Mouse (Mus musculus) midbrain, embryonic 11.5 days (tissue): ENCODE measurements at regions not wholly inside any gene's neighbourhood (a gene's known extent, or its start where the extent isn't known, plus 50 kb on each side); places are given as distances from the start of the nearest gene placed in this dataset.

Experiments
- ATAC-seq: fragments of 200-750 bp; cut with Nextera tagmentation; 2 replicates; pipeline ENCODE4 v1.8.0; 2017; ENCODE audit warnings: moderate TSS enrichment, moderate library complexity; ENCODE audit not compliant: low FRiP score
- DNase-seq: peaks from one replicate; pipeline ENCODE4 v3.0.0; 2015; ENCODE audit warnings: low spot score; ENCODE audit errors: missing footprints
- H3K27ac ChIP-seq: fragments of 300-500 bp; sonication (generic); 2 replicates; pipeline ENCODE4 v1.5.1; 2014; ENCODE audit warnings: low read depth, low read length
- H3K27me3 ChIP-seq: fragments of 300-500 bp; sonication (generic); 2 replicates; pipeline ENCODE4 v1.6.1; 2014; ENCODE audit warnings: mild to moderate bottlenecking, low read length, moderate library complexity, mixed read lengths; ENCODE audit not compliant: control insufficient read depth, insufficient read depth
- H3K36me3 ChIP-seq: fragments of 300-500 bp; sonication (generic); 2 replicates; pipeline ENCODE4 v1.6.1; 2014; ENCODE audit warnings: mild to moderate bottlenecking, low read length, moderate library complexity, mixed read lengths; ENCODE audit not compliant: control insufficient read depth, insufficient read depth
- H3K4me1 ChIP-seq: fragments of 300-500 bp; sonication (generic); 2 replicates; pipeline ENCODE4 v1.6.1; 2014; ENCODE audit warnings: low read length; ENCODE audit not compliant: control insufficient read depth, insufficient read depth
- H3K4me2 ChIP-seq: fragments of 300-500 bp; sonication (generic); 2 replicates; pipeline ENCODE4 v1.6.1; 2014; ENCODE audit warnings: mild to moderate bottlenecking, moderate library complexity
- H3K4me3 ChIP-seq: fragments of 300-500 bp; sonication (generic); 2 replicates; pipeline ENCODE4 v1.5.1; 2014; ENCODE audit warnings: low read depth, low read length
- H3K9ac ChIP-seq: fragments of 300-500 bp; sonication (generic); 2 replicates; pipeline ENCODE4 v1.6.1; 2014; ENCODE audit warnings: low read length
- H3K9me3 ChIP-seq: fragments of 300-500 bp; sonication (generic); 2 replicates; pipeline ENCODE4 v1.6.1; 2016; ENCODE audit warnings: low read length; ENCODE audit not compliant: control insufficient read depth
- WGBS: fragments of 180-500 bp; shearing (Covaris S2); extraction: QIAGEN DNeasy Blood & Tissue Kit; methylation state at CpG from one replicate; pipeline ENCODE4 v1.1.7; 2014; 5-methylcytosine and 5-hydroxymethylcytosine counted together

DNA sequence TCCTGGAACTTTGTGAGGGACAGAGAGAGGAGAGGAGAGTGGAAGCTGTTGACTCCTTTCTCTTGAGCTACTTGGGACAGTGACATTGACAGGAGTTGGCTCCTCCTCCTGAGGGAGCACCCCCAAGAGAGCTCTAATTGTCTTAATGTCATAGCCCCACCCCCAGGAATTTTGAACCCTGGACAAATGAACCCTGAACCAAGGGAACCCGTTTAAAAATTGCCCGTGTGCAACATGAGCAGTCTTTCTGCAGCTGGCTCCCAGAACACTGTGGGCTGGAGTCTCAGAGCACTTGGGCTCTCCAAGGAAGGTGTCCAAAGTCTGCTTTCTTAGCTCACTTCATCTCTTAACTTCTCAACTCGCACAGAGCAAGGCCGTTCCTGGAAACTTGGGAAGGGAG lies 379.6 kb upstream of the Kazn start:
- no peak overlapping the region for H3K27ac ChIP-seq
- H3K4me1 ChIP-seq: peaks cover 16% of the 10 kb centered on the region
- H3K36me3 ChIP-seq: no peaks in the 10 kb centered on the region
- H3K9me3 ChIP-seq: no peaks in the 10 kb centered on the region
- 24% methylated on average over 4 of the region's 4 CpGs for WGBS
- no peak overlapping the region for H3K4me2 ChIP-seq
- DNase-seq (no peak), ATAC-seq (no peak)
- no peak overlapping the region for H3K9ac ChIP-seq
- no peak overlapping the region for H3K4me3 ChIP-seq
- H3K27me3 ChIP-seq: no peaks in the 10 kb centered on the region

DNA sequence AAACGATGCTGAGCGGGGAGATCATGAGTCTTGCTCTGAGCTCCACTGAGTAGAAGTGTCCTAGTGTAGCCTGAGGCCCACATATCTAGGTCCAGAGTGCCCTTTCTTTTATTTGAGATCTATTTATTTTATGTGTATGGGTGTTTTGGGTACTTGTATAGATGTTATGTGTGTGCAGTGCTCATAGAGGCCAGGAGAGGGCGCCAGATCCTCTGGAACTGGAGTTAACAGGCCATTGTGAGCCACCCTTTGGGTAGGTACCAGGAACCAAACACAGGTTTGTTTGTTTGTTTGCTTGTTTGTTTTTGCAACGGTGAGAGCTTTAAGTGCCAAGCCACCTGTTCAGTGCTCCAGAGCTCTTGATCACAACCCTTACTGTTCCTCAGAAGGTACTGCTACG lies 378.5 kb upstream of the Kazn start:
- Histone ChIP-seq H3K27me3 (no peaks in the 10 kb centered on the region), H3K4me2 (no peak overlapping the region), H3K9me3 (no peaks in the 10 kb centered on the region), H3K27ac (no peak overlapping the region), H3K9ac (no peak overlapping the region), H3K36me3 (no peaks in the 10 kb centered on the region), H3K4me3 (no peak overlapping the region), H3K4me1 (peaks cover 16% of the 10 kb centered on the region)
- ATAC-seq (no peak), DNase-seq (no peak)
- WGBS: 65% methylated on average over 5 of the region's 5 CpGs

DNA sequence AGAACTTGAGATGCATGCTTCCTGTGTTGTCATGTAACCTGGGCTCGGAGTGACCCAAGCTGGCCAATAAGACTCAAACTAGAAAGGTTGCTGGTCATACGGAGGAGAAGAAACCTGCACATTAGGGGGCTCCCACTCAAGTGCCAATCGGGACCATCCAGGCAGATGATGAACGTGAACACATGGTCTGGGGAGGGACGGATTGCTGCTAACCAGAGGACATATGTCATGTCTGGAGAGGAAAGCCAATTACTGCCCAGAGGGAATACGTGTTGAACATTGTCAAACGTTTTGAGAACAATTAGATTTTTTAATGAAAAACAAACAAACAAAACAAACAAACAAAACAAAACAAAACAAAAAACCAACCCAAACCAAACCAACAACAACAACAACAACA lies 377.7 kb upstream of the Kazn start:
- Histone ChIP-seq H3K9me3 (no peaks in the 10 kb centered on the region), H3K9ac (no peak overlapping the region), H3K27me3 (no peaks in the 10 kb centered on the region), H3K4me3 (no peak overlapping the region), H3K27ac (no peak overlapping the region), H3K36me3 (no peaks in the 10 kb centered on the region), H3K4me1 (peaks cover 10% of the 10 kb centered on the region), H3K4me2 (no peak overlapping the region)
- 82% methylated on average over 7 of the region's 7 CpGs for WGBS
- ATAC-seq: no peak
- no peak for DNase-seq

DNA sequence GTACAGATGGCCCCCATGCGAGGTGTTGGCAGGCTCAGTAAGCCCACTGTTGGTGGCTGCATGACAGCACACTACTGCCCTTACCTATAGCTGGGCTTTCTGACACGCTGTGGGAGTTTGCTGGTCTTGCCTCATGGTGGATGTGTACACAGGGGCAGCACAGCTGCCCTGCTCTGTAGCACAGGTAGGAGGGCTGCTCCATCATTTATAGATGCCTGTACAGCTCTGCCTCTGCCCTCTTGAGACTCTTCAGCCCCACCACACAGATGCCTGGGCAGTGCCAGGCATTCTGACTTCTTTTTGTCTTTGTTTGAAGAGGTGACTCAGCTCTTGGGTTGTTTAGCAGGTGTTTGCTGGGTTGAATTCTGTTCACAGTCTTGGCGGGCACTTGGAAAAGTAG lies 365.9 kb upstream of the Kazn start:
- Histone ChIP-seq H3K27ac (no peak overlapping the region), H3K9me3 (no peaks in the 10 kb centered on the region), H3K36me3 (no peaks in the 10 kb centered on the region), H3K4me3 (no peak overlapping the region), H3K4me2 (no peak overlapping the region), H3K27me3 (no peaks in the 10 kb centered on the region), H3K4me1 (no peaks in the 10 kb centered on the region), H3K9ac (no peak overlapping the region)
- WGBS: 82% methylated on average over 3 of the region's 3 CpGs
- DNase-seq (no peak), ATAC-seq (no peak)

DNA sequence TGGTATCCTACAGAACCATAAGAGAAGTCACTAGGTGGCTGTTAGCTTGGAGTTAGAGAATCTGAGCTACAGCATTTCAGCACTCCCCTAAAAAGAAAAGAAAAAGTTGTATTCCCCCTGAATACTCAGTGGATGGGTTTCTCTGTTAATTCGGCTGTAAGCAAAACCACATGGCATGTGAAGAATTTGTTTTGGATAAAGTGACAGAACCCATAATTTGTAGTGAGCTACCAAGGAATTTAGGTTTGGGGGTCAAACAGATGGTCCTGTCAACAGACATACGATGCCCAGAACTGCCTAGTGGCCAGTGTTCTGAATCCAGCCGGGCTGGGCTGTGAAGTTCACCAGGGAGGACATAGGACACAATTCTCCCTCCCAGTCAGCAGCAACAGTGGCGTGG lies 358.0 kb upstream of the Kazn start:
- H3K36me3 ChIP-seq: no peaks in the 10 kb centered on the region
- no peak overlapping the region for H3K9ac ChIP-seq
- no peaks in the 10 kb centered on the region for H3K27me3 ChIP-seq
- DNase-seq (no peak), ATAC-seq (no peak)
- H3K27ac ChIP-seq: no peak overlapping the region
- 78% methylated on average over 4 of the region's 4 CpGs for WGBS
- H3K4me1 ChIP-seq: no peaks in the 10 kb centered on the region
- no peak overlapping the region for H3K4me3 ChIP-seq
- H3K9me3 ChIP-seq: no peaks in the 10 kb centered on the region
- H3K4me2 ChIP-seq: no peak overlapping the region

DNA sequence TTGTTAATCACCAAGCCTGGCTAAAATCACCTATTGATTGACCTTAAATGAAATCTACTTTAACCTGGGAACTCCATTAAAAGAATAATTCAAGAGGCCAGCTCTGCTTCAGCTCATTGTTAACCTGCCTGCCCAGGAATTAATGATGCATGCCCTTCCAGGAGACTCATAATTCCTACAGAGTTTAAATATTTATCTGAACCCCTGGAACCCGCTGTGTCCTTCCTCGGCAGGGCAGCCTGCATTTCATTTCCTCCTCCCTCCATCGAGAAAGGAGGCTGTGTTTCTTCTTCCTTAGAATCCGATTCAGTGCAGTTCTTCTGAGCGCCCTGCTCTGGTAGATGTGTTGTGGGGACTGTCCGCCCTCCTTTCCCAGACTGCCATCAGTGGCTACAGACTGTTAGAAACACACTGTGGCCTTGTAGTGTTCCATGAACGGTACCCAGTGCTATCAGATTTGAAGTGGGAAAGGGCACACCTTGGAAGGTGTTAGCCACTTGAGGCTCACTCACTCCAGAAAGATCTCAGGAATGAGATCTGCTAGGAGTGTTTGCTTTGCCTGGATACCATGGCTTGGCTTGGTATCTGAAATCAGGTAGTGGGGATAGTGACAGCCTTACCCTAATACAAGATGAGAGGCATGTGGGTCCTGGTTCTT lies 350.0 kb upstream of the Kazn start:
- Histone ChIP-seq H3K27me3 (no peaks in the 10 kb centered on the region), H3K4me3 (no peak overlapping the region), H3K4me2 (no peak overlapping the region), H3K9me3 (no peaks in the 10 kb centered on the region), H3K36me3 (no peaks in the 10 kb centered on the region), H3K27ac (no peak overlapping the region), H3K4me1 (no peaks in the 10 kb centered on the region), H3K9ac (no peak overlapping the region)
- DNase-seq: no peak
- WGBS: 69% methylated on average over 7 of the region's 7 CpGs
- no peak for ATAC-seq

DNA sequence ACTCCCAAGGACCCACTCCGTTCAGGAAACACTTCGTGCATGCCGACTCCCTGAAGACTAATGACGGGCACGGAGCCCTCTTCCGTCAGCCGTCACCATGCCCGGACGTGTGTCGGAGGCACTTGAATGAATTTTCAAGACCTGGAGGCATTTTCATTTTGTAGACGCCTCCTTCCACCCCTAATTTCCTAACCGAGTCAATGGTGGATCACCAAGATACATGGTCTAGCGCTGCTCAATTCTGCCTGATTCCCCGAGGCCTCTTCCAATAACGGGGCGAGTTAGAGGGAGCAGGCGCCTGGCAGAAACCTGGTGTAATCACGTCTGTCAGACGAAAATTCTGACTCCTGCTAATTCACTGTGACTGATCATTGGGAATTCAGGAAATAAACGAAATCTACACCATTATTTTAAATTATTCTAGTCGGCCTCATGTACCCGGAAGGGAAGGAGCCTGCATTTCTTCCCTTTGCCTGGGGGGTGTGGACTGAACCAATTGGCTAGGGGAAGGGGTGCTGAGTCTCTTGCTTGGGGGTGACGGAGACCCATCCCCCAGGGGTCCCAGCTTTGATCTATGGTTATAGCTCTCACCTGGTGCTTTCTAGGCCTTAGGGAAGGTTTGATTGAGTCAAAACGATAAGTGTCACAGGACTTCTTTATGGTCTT lies 349.4 kb upstream of the Kazn start:
- Histone ChIP-seq H3K27ac (no peak overlapping the region), H3K9ac (no peak overlapping the region), H3K4me3 (no peak overlapping the region), H3K4me2 (no peak overlapping the region), H3K9me3 (no peaks in the 10 kb centered on the region), H3K36me3 (no peaks in the 10 kb centered on the region), H3K27me3 (no peaks in the 10 kb centered on the region), H3K4me1 (no peaks in the 10 kb centered on the region)
- DNase-seq: no peak
- ATAC-seq: no peak
- 76% methylated on average over 24 of the region's 24 CpGs for WGBS

DNA sequence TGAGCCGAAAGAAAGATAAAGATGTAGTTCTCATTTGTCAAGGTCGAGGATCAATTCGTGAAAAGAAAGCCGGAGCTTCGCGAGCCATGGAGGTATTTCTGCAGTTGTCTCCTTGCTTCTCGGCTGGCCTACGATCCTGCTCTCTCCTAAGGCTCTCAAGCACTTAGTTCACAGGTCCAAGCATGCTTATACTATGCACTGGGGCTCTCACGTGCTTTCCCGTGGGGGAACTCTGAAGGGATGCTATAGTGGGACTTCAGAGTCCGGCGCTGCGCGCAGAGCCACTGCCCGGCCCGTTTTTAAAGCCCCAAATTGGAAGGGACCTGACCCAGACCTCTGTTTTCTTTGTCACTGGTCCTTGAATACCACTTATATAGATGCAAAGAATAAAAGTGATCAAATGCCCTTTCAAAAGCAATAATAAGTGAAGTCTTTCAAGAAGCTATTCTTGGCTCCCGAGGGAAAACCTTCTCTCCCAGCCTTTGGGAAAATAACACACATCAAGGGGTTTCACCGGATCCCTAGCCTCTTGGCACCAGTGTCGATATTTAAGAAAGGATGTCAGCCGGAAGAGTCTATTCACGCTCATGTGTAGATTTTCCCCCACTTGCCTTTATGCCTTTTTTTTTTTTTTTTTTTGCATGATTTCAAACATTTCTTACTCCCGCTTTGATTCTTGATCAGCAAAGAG lies 348.3 kb upstream of the Kazn start:
- no peaks in the 10 kb centered on the region for H3K36me3 ChIP-seq
- H3K4me1 ChIP-seq: no peaks in the 10 kb centered on the region
- no peaks in the 10 kb centered on the region for H3K9me3 ChIP-seq
- H3K27ac ChIP-seq: no peak overlapping the region
- H3K9ac ChIP-seq: no peak overlapping the region
- no peak overlapping the region for H3K4me3 ChIP-seq
- H3K27me3 ChIP-seq: no peaks in the 10 kb centered on the region
- 61% methylated on average over 22 of the region's 22 CpGs for WGBS
- no peak overlapping the region for H3K4me2 ChIP-seq
- DNase-seq: peak; percentile 79
- ATAC-seq: no peak

DNA sequence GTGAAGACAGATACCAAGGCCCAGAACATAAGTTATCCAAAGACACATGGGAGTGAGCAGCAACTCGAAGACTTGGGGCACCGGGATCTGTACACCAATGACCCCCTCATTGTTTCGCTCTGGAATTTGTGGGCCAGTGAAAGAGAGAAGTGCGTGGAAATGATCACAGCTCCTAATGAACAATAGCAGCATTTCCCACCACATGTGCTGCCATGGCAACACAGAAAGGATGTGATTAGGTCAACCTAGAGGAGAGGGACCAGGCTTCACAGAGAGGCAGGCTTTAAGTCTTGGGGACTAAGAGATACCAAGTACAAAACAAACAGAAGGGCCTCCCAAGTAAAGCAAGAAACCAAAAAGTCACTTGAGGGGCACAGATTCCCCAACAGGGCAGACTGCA lies 339.3 kb upstream of the Kazn start:
- H3K4me1 ChIP-seq: peaks cover 13% of the 10 kb centered on the region
- DNase-seq (peak; percentile 68), ATAC-seq (0 out of 2 replicates have a peak, but pooled peaks have one; percentile 35)
- H3K27me3 ChIP-seq: no peaks in the 10 kb centered on the region
- no peak overlapping the region for H3K4me3 ChIP-seq
- H3K9me3 ChIP-seq: no peaks in the 10 kb centered on the region
- H3K36me3 ChIP-seq: no peaks in the 10 kb centered on the region
- no peak overlapping the region for H3K27ac ChIP-seq
- WGBS: 30% methylated on average over 4 of the region's 4 CpGs
- no peak overlapping the region for H3K4me2 ChIP-seq
- no peak overlapping the region for H3K9ac ChIP-seq
